Mouse (Mus musculus): Measurements from ENCODE around the gene Esp36. TPM values are rescaled to one million over a fixed set of nuclear protein-coding genes. Genes with fewer than 3 reads are reported as not detected.
"Not testable (repeated sequence)": the region's sequence is repeated elsewhere in the genome, so short reads cannot be mapped to it uniquely, and the experiment has no call there.

The Esp36 gene
- polyA plus RNA-seq (2015; fragmentation: Nextera tagmentation; extraction: Ambion mirVana) = not detected in 2 replicates

DNA sequence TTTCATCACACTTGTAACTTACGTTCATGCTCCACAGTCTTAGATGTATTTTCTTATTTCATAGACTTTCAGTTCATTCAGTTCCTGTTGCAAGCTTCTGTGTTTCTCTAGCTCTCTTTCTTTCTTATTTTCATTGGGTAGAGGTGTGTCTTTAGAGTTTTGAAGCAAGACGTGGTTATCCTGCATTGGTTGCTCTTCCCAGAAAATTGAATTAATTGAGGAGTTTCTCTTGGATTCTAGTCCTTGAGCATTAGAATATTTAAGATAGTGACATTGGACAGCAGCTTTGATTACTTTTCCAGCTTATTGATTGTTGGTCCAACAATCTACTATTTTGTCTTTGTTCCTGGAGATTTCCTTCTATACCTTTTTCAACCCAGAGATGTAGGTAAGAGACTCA lies at the start of gene Esp36:
Gene Esp36, minus strand, starts transcription at position 101 of the 400 bp plus-strand sequence.
- no peaks in the 10 kb centered on the region for H3K27me3 ChIP-seq (replicated peaks; ENCODE audit: control insufficient read depth, insufficient read depth, low read length)
- no peak within 1 kb of the TSS for H3K4me3 ChIP-seq (ENCODE audit: low read depth, low read length)
- no peak within 1 kb of the TSS for H3K27ac ChIP-seq (ENCODE audit: low read depth, low read length)
- no peaks in the 10 kb centered on the region for H3K4me1 ChIP-seq (replicated peaks; ENCODE audit: control insufficient read depth, insufficient read depth, low read length)
- H3K4me2 ChIP-seq (replicated peaks; ENCODE audit: low read depth) = no peak within 1 kb of the TSS
- no peaks in the 10 kb centered on the region for H3K36me3 ChIP-seq (ENCODE audit: control insufficient read depth, insufficient read depth)
- ATAC-seq = no peak
- 81% methylated on average over 2 of the region's 2 CpGs for WGBS
- no peaks in the 10 kb centered on the region for H3K9me3 ChIP-seq (ENCODE audit: control insufficient read depth)
- no peak for TF ChIP-seq CTCF (IDR thresholded peaks at IDR 0.05; ENCODE audit: low read depth)
- no peak within 1 kb of the TSS for H3K9ac ChIP-seq (ENCODE audit: low read depth, low read length)

DNA sequence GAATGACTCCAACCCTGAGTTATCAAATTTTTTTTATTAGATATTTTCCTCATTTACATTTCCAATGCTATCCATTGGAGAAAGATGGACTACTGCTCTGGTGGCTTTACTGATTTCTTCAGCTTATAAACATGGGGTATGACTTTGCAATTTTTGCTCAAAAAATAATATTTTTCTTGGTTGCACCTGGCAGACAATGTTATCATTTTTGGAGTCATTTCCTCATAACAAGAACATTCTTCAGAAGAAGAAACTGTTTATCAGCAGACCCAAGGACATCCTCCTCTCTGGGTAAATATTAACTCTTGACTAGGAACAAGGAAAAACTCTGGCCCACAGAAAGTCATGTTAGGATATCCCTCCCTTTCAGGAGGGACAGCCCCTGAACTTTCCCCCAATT lies 36.2 kb upstream of the Esp36 start:
- not testable (repeated sequence) for H3K9ac ChIP-seq (ENCODE audit: low read depth, low read length)

DNA sequence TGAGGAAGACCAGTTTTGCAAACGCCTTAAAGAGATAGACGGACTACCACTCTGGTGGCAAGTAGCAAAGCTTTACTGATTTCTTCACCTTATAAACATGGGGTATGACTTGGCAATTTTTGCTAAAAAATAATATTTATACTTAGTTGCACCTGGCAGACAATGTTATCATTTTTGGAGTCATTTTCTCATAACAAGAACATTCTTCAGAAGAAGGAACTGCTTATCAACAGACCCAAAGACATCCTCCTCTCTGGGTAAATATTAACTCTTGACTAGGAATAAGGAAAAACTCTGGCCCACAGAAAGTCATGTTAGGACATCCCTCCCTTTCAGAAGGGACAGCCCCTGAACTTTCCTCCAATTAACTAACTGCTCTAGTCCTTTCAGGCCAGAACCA lies 30.7 kb upstream of the Esp36 start:
- TF ChIP-seq CTCF (IDR thresholded peaks at IDR 0.05; ENCODE audit: low read depth) = no peak
- 84% methylated on average over 2 of the region's 2 CpGs for WGBS
- Histone ChIP-seq H3K36me3 (ENCODE audit: control insufficient read depth, insufficient read depth) (no peaks in the 10 kb centered on the region), H3K4me2 (replicated peaks; ENCODE audit: low read depth) (no peak overlapping the region), H3K4me3 (ENCODE audit: low read depth, low read length) (no peak overlapping the region), H3K9ac (ENCODE audit: low read depth, low read length) (no peak overlapping the region), H3K9me3 (ENCODE audit: control insufficient read depth) (no peaks in the 10 kb centered on the region; the same call in 1 of the 2 replicates), H3K4me1 (replicated peaks; ENCODE audit: control insufficient read depth, insufficient read depth, low read length) (no peaks in the 10 kb centered on the region), H3K27ac (ENCODE audit: low read depth, low read length) (no peak overlapping the region), H3K27me3 (replicated peaks; ENCODE audit: control insufficient read depth, insufficient read depth, low read length) (no peaks in the 10 kb centered on the region)
- ATAC-seq = no peak

More for the DNA sequence above, 36.2 kb upstream of the Esp36 start:
- not testable (repeated sequence) for H3K36me3 ChIP-seq (ENCODE audit: control insufficient read depth, insufficient read depth); H3K9me3 ChIP-seq (ENCODE audit: control insufficient read depth); H3K27me3 ChIP-seq (replicated peaks; ENCODE audit: control insufficient read depth, insufficient read depth, low read length); H3K4me1 ChIP-seq (replicated peaks; ENCODE audit: control insufficient read depth, insufficient read depth, low read length); ATAC-seq; H3K27ac ChIP-seq (ENCODE audit: low read depth, low read length); H3K4me2 ChIP-seq (replicated peaks; ENCODE audit: low read depth); H3K4me3 ChIP-seq (ENCODE audit: low read depth, low read length)

DNA sequence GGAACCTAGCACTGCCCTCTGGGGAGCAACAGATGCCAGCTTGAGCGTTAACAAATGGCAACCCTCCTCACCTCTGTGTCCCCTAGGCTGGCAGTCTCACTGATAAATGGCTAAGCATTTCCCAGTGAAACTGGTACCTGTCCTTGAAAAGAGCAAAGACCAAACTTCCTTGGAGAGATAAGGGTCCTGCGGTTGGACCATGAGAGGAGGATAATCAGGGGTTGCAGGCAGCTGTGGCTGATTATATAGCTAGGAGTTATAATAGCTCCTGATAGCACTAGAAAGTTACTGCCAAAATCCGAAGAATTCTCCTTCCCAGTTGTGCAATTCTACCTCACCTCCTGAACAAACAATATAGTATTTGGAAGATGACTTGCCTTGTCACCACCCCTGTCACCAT lies 13.8 kb downstream of the Esp36 start:
- no peak overlapping the region for H3K4me2 ChIP-seq (replicated peaks; ENCODE audit: low read depth)
- no peak for ATAC-seq
- 68% methylated on average over 3 of the region's 3 CpGs for WGBS
- H3K9me3 ChIP-seq (ENCODE audit: control insufficient read depth) = no peaks in the 10 kb centered on the region
- H3K27ac ChIP-seq (ENCODE audit: low read depth, low read length) = no peak overlapping the region
- no peak for TF ChIP-seq CTCF (IDR thresholded peaks at IDR 0.05; ENCODE audit: low read depth)
- no peak overlapping the region for H3K9ac ChIP-seq (ENCODE audit: low read depth, low read length)
- no peaks in the 10 kb centered on the region for H3K36me3 ChIP-seq (ENCODE audit: control insufficient read depth, insufficient read depth)
- no peaks in the 10 kb centered on the region for H3K4me1 ChIP-seq (replicated peaks; ENCODE audit: control insufficient read depth, insufficient read depth, low read length)
- no peak overlapping the region for H3K4me3 ChIP-seq (ENCODE audit: low read depth, low read length)
- no peaks in the 10 kb centered on the region for H3K27me3 ChIP-seq (replicated peaks; ENCODE audit: control insufficient read depth, insufficient read depth, low read length)

DNA sequence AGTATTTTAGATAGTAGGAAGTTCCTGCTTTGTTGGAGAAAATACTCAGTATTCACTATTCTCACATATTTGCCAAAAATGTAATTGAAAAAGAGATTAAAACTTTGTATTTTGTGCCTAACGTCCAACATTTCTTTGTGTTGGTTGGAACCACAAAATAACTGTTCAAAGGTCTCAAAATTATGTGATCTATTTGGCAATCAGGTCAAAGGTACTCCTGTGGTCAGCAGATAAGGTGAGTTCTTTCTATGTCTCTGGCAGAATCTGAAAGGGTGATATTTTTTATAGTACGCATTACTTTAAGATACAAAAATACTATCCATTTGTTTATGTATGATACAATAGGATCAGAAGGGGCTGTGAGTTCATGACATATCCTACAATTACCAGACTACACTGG lies 28.2 kb downstream of the Esp36 start:
- H3K4me3 ChIP-seq (ENCODE audit: low read depth, low read length) = no peak overlapping the region
- no peaks in the 10 kb centered on the region for H3K9me3 ChIP-seq (ENCODE audit: control insufficient read depth)
- no peak for ATAC-seq
- no peak overlapping the region for H3K9ac ChIP-seq (ENCODE audit: low read depth, low read length)
- 54% methylated on average over 2 of the region's 2 CpGs for WGBS
- H3K27ac ChIP-seq (ENCODE audit: low read depth, low read length) = no peak overlapping the region
- no peaks in the 10 kb centered on the region for H3K27me3 ChIP-seq (replicated peaks; ENCODE audit: control insufficient read depth, insufficient read depth, low read length)
- H3K4me2 ChIP-seq (replicated peaks; ENCODE audit: low read depth) = no peak overlapping the region
- H3K36me3 ChIP-seq (ENCODE audit: control insufficient read depth, insufficient read depth) = no peaks in the 10 kb centered on the region
- no peaks in the 10 kb centered on the region for H3K4me1 ChIP-seq (replicated peaks; ENCODE audit: control insufficient read depth, insufficient read depth, low read length)
- no peak for TF ChIP-seq CTCF (IDR thresholded peaks at IDR 0.05; ENCODE audit: low read depth)

Other genes starting within 250 kb of the Esp36 start
- not detected in 2 replicates for gene Olfr134, start 248.8 kb downstream of the Esp36 start, polyA plus RNA-seq (2015; fragmentation: Nextera tagmentation; extraction: Ambion mirVana)
- not detected in 2 replicates for gene Olfr135, start 215.8 kb downstream of the Esp36 start, polyA plus RNA-seq (2015; fragmentation: Nextera tagmentation; extraction: Ambion mirVana)
- gene Olfr138, start 159.2 kb downstream of the Esp36 start, polyA plus RNA-seq (2015; fragmentation: Nextera tagmentation; extraction: Ambion mirVana) = not detected in 2 replicates
- not detected in 2 replicates for gene Olfr137, start 112.6 kb downstream of the Esp36 start, polyA plus RNA-seq (2015; fragmentation: Nextera tagmentation; extraction: Ambion mirVana)
- gene Olfr136, start 90.4 kb downstream of the Esp36 start, polyA plus RNA-seq (2015; fragmentation: Nextera tagmentation; extraction: Ambion mirVana) = not detected in 2 replicates
- gene Esp34, start 134.0 kb upstream of the Esp36 start, polyA plus RNA-seq (2015; fragmentation: Nextera tagmentation; extraction: Ambion mirVana) = not detected in 2 replicates
- not detected in 2 replicates for gene Esp31, start 219.3 kb upstream of the Esp36 start, polyA plus RNA-seq (2015; fragmentation: Nextera tagmentation; extraction: Ambion mirVana)

Measured in intestine, postnatal 0 days (tissue).